Mouse (Mus musculus): ENCODE results near the gene Nefh. TPM values are rescaled to one million over a fixed set of nuclear protein-coding genes. Genes with fewer than 3 reads are reported as not detected.

Nefh gene
- polyA plus RNA-seq, 1 experiment, result 2.2 TPM

DNA sequence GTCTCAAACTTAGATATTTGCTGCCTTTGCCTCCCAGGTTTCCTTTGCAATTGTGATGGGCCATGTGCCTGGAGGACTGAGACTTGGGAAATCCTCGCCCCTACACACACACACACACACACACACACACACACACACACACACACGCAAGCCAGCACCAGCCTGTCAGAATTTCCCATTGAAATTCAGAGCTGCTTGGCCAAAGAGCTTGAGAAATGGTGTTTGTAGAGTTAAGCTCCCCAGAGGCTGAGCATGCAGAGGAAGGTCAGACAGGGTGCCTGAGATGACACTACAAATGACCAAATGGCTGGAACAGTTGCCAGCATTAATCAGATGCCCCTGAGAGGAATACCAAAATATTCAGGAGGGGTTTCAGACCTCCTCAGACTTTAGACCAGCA lies 18.5 kb upstream of the Nefh start:
- no peaks in the 10 kb centered on the region for H3K36me3 ChIP-seq (ENCODE audit: control insufficient read depth, insufficient read depth, low read length, poor library complexity, severe bottlenecking)
- no peaks in the 10 kb centered on the region for H3K27me3 ChIP-seq (ENCODE audit: control insufficient read depth, insufficient read depth, low read length, poor library complexity, severe bottlenecking)
- no peak overlapping the region for H3K9ac ChIP-seq (ENCODE audit: low read depth, poor library complexity, severe bottlenecking)
- TF ChIP-seq CTCF (IDR thresholded peaks at IDR 0.05; ENCODE audit: low read depth, low read length) (no peak), POLR2A (IDR thresholded peaks at IDR 0.05; ENCODE audit: insufficient read depth, low read length) (no peak), EP300 (IDR thresholded peaks at IDR 0.05; ENCODE audit: insufficient read depth, low read depth, low read length) (no peak)
- no peak overlapping the region for H3K4me3 ChIP-seq (ENCODE audit: low read depth, low read length)
- no peaks in the 10 kb centered on the region for H3K4me1 ChIP-seq (ENCODE audit: control insufficient read depth, insufficient read depth, low read length)
- H3K9me3 ChIP-seq (replicated peaks; ENCODE audit: control insufficient read depth, insufficient read depth, low read length, poor library complexity, severe bottlenecking), result no peaks in the 10 kb centered on the region
- H3K27ac ChIP-seq (ENCODE audit: insufficient read depth, low read length), result no peak overlapping the region

DNA sequence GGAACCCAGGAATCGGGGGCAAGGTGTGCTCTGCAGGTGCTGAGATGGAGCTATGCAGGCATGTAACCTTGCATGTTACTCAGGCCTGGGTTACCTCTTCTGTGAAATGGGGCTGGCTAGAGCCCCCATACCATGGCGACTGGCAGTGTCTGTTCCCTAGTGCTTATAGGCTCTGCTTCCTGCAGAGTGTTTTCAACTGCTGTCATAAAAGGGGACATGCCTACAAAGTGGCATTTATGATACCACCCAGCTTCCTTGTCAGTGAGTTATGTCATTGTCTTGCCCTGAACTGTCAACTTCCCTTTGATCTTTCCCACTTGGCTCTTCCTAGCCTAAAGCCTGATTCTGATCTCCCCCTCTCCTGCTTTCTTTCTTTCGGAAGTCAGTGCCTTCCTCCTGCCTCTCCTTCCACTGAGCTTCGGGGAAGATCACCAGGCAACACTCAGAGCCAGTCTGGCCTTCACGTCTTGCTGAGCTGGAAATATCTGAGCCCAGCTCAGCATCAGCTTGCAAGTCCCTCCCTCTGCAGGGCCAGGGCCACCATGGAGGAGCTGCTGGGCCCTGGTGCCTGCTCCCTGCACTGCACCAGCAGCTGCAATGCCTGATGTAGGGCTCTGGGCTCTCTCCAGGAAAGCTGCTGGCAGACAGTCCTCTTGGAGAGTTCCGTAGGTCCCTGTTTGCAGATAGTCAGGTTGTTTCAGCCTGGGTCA lies 15.4 kb upstream of the Nefh start:
- Histone ChIP-seq H3K27ac (ENCODE audit: insufficient read depth, low read length) (no peak overlapping the region), H3K36me3 (ENCODE audit: control insufficient read depth, insufficient read depth, low read length, poor library complexity, severe bottlenecking) (no peaks in the 10 kb centered on the region), H3K4me3 (ENCODE audit: low read depth, low read length) (no peak overlapping the region), H3K4me1 (ENCODE audit: control insufficient read depth, insufficient read depth, low read length) (no peaks in the 10 kb centered on the region), H3K27me3 (ENCODE audit: control insufficient read depth, insufficient read depth, low read length, poor library complexity, severe bottlenecking) (no peaks in the 10 kb centered on the region), H3K9ac (ENCODE audit: low read depth, poor library complexity, severe bottlenecking) (no peak overlapping the region), H3K9me3 (replicated peaks; ENCODE audit: control insufficient read depth, insufficient read depth, low read length, poor library complexity, severe bottlenecking) (no peaks in the 10 kb centered on the region)
- no peak for TF ChIP-seq CTCF (IDR thresholded peaks at IDR 0.05; ENCODE audit: low read depth, low read length)
- no peak for TF ChIP-seq POLR2A (IDR thresholded peaks at IDR 0.05; ENCODE audit: insufficient read depth, low read length)

DNA sequence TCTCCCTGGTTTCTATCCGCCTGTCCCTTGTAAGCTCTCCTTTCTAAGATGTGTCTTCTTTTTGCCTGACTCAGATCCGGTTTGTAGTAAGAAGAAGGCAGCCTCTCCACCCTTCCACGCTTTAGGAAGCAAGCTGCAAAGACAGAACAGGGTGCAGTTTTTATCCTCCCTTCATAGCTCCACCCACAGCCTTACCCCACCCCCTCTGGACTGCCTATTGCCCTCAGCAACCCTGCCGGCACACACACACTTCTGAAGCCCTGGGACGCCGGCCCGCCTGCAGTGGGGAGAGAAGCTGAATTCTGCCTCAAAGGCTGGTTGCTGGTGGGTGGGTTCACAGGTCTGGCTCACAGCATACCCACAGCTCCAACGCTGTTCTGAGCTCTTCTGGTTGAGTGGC lies 6.1 kb upstream of the Nefh start:
- Histone ChIP-seq H3K4me1 (ENCODE audit: control insufficient read depth, insufficient read depth, low read length) (no peaks in the 10 kb centered on the region), H3K9me3 (replicated peaks; ENCODE audit: control insufficient read depth, insufficient read depth, low read length, poor library complexity, severe bottlenecking) (no peaks in the 10 kb centered on the region), H3K27ac (ENCODE audit: insufficient read depth, low read length) (no peak overlapping the region), H3K9ac (ENCODE audit: low read depth, poor library complexity, severe bottlenecking) (no peak overlapping the region), H3K4me3 (ENCODE audit: low read depth, low read length) (no peak overlapping the region), H3K27me3 (ENCODE audit: control insufficient read depth, insufficient read depth, low read length, poor library complexity, severe bottlenecking) (peaks cover 4% of the 10 kb centered on the region; the same call in 1 of the 2 replicates), H3K36me3 (ENCODE audit: control insufficient read depth, insufficient read depth, low read length, poor library complexity, severe bottlenecking) (no peaks in the 10 kb centered on the region)
- TF ChIP-seq EP300 (IDR thresholded peaks at IDR 0.05; ENCODE audit: insufficient read depth, low read depth, low read length), result no peak
- TF ChIP-seq POLR2A (IDR thresholded peaks at IDR 0.05; ENCODE audit: insufficient read depth, low read length), result no peak
- no peak for TF ChIP-seq CTCF (IDR thresholded peaks at IDR 0.05; ENCODE audit: low read depth, low read length)

DNA sequence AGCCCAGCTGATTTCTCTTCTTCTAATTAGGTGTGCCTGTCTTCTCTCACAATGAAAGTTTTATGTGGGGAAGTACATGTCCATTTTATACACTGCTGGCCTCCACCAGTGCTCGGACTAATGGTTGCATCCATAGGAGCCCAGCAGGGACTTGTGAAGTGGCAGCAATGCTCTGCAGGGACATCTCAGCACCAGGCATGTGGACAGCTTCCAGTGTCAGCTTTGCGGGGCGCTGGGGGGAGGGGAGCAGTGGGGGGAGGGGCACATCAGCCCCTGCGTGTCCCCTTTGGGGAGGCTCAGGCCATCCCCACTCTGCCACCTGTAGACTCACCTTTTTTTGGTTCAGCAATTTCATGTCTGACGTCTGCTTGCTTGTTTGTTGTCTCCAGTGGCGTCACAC lies 5.5 kb upstream of the Nefh start:
- TF ChIP-seq POLR2A (IDR thresholded peaks at IDR 0.05; ENCODE audit: insufficient read depth, low read length) (no peak), EP300 (IDR thresholded peaks at IDR 0.05; ENCODE audit: insufficient read depth, low read depth, low read length) (no peak), CTCF (IDR thresholded peaks at IDR 0.05; ENCODE audit: low read depth, low read length) (no peak)
- Histone ChIP-seq H3K9ac (ENCODE audit: low read depth, poor library complexity, severe bottlenecking) (no peak overlapping the region), H3K4me3 (ENCODE audit: low read depth, low read length) (no peak overlapping the region), H3K36me3 (ENCODE audit: control insufficient read depth, insufficient read depth, low read length, poor library complexity, severe bottlenecking) (no peaks in the 10 kb centered on the region), H3K27ac (ENCODE audit: insufficient read depth, low read length) (no peak overlapping the region), H3K4me1 (ENCODE audit: control insufficient read depth, insufficient read depth, low read length) (peaks cover under 1% of the 10 kb centered on the region), H3K9me3 (replicated peaks; ENCODE audit: control insufficient read depth, insufficient read depth, low read length, poor library complexity, severe bottlenecking) (no peaks in the 10 kb centered on the region), H3K27me3 (ENCODE audit: control insufficient read depth, insufficient read depth, low read length, poor library complexity, severe bottlenecking) (peaks cover 7% of the 10 kb centered on the region)

DNA sequence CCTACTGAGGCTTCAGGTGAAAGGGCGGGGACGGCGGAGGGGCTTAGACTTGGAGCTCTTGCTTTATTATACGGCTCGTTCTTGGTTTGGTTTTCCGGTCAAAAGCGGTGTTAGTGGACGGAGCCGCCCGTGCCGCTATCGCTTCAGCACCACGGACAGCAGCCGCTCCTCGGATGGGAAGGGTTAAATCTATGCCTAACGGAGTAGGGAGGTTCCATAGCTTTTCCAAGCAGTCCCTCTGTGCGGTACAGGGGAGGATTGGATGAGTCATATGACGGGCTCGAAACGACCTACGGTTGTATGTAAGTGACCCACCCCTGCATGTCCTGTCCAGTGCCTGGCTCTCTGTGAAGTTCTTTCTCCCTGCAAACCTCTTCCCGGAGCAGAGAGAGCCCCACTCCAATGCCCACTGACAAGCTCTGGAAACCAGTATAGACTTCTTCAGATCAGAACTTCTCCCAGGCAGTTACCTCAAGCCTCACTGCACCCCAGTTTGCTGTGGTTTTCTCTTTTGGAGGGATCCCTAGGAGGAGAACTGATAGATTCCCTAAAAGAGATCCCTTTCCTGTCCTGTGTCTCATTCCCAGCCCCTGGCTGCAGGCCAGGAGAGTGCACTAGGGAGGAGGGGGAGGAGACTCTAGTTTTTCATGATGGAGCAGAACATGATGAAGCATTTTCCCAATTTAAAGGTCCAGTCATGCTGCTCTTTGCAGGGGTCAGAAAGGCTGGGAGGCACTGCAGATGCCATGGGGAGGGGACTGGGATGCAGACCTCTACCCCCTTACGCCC lies 1.6 kb upstream of the Nefh start:
- Histone ChIP-seq H3K27me3 (ENCODE audit: control insufficient read depth, insufficient read depth, low read length, poor library complexity, severe bottlenecking) (peaks cover 14% of the 10 kb centered on the region), H3K9ac (ENCODE audit: low read depth, poor library complexity, severe bottlenecking) (no peak overlapping the region), H3K36me3 (ENCODE audit: control insufficient read depth, insufficient read depth, low read length, poor library complexity, severe bottlenecking) (no peaks in the 10 kb centered on the region), H3K4me3 (ENCODE audit: low read depth, low read length) (no peak overlapping the region), H3K9me3 (replicated peaks; ENCODE audit: control insufficient read depth, insufficient read depth, low read length, poor library complexity, severe bottlenecking) (no peaks in the 10 kb centered on the region), H3K4me1 (ENCODE audit: control insufficient read depth, insufficient read depth, low read length) (peaks cover 2% of the 10 kb centered on the region), H3K27ac (ENCODE audit: insufficient read depth, low read length) (no peak overlapping the region)
- no peak for TF ChIP-seq POLR2A (IDR thresholded peaks at IDR 0.05; ENCODE audit: insufficient read depth, low read length)

DNA sequence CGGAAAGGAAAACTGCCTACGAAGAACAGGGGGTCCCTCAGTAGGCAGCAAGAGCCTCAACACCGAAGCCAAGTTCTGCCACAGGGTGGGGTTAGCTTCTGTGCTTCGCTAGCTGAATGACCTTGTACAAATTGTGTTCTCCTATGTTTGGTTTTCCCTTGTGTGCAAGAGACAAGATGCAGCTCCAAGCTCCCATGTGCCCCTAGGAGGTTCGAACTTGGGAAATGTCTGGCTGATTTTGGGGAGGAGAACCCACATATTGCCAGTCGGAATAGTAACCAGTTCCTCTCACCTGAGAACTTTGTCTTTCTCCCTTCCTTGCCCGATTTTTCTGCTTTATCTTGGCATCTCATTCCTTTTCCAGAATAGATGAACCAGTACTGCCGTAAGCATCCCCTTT lies 928 bp upstream of the Nefh start:
- no peak for TF ChIP-seq EP300 (IDR thresholded peaks at IDR 0.05; ENCODE audit: insufficient read depth, low read depth, low read length)
- TF ChIP-seq POLR2A (IDR thresholded peaks at IDR 0.05; ENCODE audit: insufficient read depth, low read length), result no peak
- no peak for TF ChIP-seq CTCF (IDR thresholded peaks at IDR 0.05; ENCODE audit: low read depth, low read length)
- Histone ChIP-seq H3K4me3 (ENCODE audit: low read depth, low read length) (no peak overlapping the region), H3K9ac (ENCODE audit: low read depth, poor library complexity, severe bottlenecking) (no peak overlapping the region), H3K9me3 (replicated peaks; ENCODE audit: control insufficient read depth, insufficient read depth, low read length, poor library complexity, severe bottlenecking) (no peaks in the 10 kb centered on the region), H3K27ac (ENCODE audit: insufficient read depth, low read length) (no peak overlapping the region), H3K4me1 (ENCODE audit: control insufficient read depth, insufficient read depth, low read length) (peaks cover 2% of the 10 kb centered on the region), H3K27me3 (ENCODE audit: control insufficient read depth, insufficient read depth, low read length, poor library complexity, severe bottlenecking) (peaks cover 14% of the 10 kb centered on the region), H3K36me3 (ENCODE audit: control insufficient read depth, insufficient read depth, low read length, poor library complexity, severe bottlenecking) (no peaks in the 10 kb centered on the region)
